Mouse (Mus musculus) forebrain, embryonic 16.5 days (tissue): ENCODE results near the gene Ppp1r1c. TPM values are rescaled to one million over a fixed set of nuclear protein-coding genes. Genes with fewer than 3 reads are reported as not detected.

Source experiments
- ATAC-seq: fragments of 200-750 bp; cut with Nextera tagmentation; 2 replicates; pipeline ENCODE4 v1.8.0; 2017; ENCODE audit warnings: mild to moderate bottlenecking, moderate library complexity
- H3K27ac ChIP-seq: fragments of 300-500 bp; sonication (generic); 2 replicates; pipeline ENCODE4 v1.5.1; 2014; ENCODE audit warnings: low read length, control low read depth
- H3K27me3 ChIP-seq: fragments of 300-500 bp; sonication (generic); replicated peaks from 2 replicates; pipeline ENCODE4 v1.6.1; 2014; ENCODE audit warnings: low read length; ENCODE audit not compliant: control insufficient read depth, insufficient read depth
- H3K36me3 ChIP-seq: fragments of 300-500 bp; sonication (generic); 2 replicates; pipeline ENCODE4 v1.6.1; 2014; ENCODE audit not compliant: control insufficient read depth, insufficient read depth
- H3K4me1 ChIP-seq: fragments of 300-500 bp; sonication (generic); replicated peaks from 2 replicates; pipeline ENCODE4 v1.6.1; 2014; ENCODE audit warnings: low read length; ENCODE audit not compliant: control insufficient read depth, insufficient read depth
- H3K4me2 ChIP-seq: fragments of 300-500 bp; sonication (generic); 2 replicates; pipeline ENCODE4 v1.6.1; 2014; ENCODE audit warnings: mild to moderate bottlenecking, low read length, control low read depth
- H3K4me3 ChIP-seq: fragments of 300-500 bp; sonication (generic); replicated peaks from 2 replicates; pipeline ENCODE4 v1.5.1; 2014; ENCODE audit warnings: mild to moderate bottlenecking, low read length, control low read depth
- H3K9ac ChIP-seq: fragments of 300-500 bp; sonication (generic); replicated peaks from 2 replicates; pipeline ENCODE4 v1.6.1; 2014; ENCODE audit warnings: low read depth, low read length, control low read depth
- H3K9me3 ChIP-seq: fragments of 300-500 bp; sonication (generic); 2 replicates; pipeline ENCODE4 v1.6.1; 2016; ENCODE audit warnings: low read length; ENCODE audit not compliant: control insufficient read depth
- WGBS: fragments of 180-500 bp; shearing (Covaris S2); extraction: QIAGEN DNeasy Blood & Tissue Kit; methylation state at CpG from one replicate; pipeline ENCODE4 v1.1.7; 2014; 5-methylcytosine and 5-hydroxymethylcytosine counted together
- polyA plus RNA-seq: library from polyadenylated mRNA; unstranded; fragments of >200 nt; fragmentation: Nextera tagmentation; extraction: Ambion mirVana; gene quantifications from 2 replicates; pipeline ENCODE4 v1.2.1, GENCODE M21; 2015

The Ppp1r1c gene
- polyA plus RNA-seq, 1 experiment from 2014 or later, result not detected

DNA sequence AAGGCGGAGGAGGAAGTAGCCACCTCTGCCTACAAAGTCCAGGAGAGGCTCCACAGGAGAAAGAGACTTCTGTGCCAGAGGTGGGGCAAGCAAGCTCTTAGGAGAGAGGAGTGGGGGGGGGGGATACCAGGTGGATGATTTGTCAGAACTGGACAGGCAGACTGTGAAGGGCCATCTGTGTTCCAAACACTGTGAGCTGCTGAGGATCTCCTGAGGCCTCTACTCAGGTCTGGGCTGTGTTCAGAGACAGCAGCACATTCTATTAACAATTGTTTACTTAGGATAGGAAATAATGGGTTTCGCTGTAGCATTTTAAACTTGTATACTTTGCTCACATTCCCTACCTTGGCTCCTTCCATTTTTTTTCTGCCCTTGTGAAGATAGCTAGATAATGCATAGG is 61.0 kb downstream of the Ppp1r1c start:
- Histone ChIP-seq H3K27ac (no peak overlapping the region), H3K36me3 (no peaks in the 10 kb centered on the region), H3K9me3 (no peaks in the 10 kb centered on the region), H3K4me3 (no peak overlapping the region), H3K27me3 (no peaks in the 10 kb centered on the region), H3K9ac (no peak overlapping the region), H3K4me1 (no peaks in the 10 kb centered on the region), H3K4me2 (no peak overlapping the region)
- ATAC-seq, result no peak
- 96% methylated on average over 2 of the region's 2 CpGs for WGBS

DNA sequence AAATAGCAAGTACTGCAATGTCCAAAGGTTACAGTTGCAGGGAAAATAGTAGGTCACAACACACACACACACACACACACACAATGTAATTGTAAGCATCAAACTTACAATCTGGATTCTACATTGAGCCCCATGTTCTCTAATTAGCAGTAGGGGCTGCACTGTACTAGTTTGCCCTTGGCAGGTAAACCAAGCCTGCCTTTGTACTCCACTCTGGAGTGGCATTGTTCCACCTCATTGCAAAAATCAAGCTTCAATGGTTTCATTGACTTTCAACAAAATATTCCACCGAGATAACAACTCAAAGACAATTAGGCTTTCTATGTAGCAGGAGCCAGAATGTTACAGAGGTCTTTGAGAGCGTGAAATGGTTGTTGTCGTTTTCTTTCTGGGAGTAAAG is 62.7 kb downstream of the Ppp1r1c start:
- H3K4me2 ChIP-seq, result no peak overlapping the region
- H3K9me3 ChIP-seq, result no peaks in the 10 kb centered on the region
- H3K27me3 ChIP-seq, result no peaks in the 10 kb centered on the region
- no peak overlapping the region for H3K9ac ChIP-seq
- ATAC-seq, result peak; percentile 77
- H3K4me1 ChIP-seq, result no peaks in the 10 kb centered on the region
- 2% methylated on average over 3 of the region's 3 CpGs for WGBS
- H3K27ac ChIP-seq, result no peak overlapping the region
- no peaks in the 10 kb centered on the region for H3K36me3 ChIP-seq
- H3K4me3 ChIP-seq, result no peak overlapping the region

DNA sequence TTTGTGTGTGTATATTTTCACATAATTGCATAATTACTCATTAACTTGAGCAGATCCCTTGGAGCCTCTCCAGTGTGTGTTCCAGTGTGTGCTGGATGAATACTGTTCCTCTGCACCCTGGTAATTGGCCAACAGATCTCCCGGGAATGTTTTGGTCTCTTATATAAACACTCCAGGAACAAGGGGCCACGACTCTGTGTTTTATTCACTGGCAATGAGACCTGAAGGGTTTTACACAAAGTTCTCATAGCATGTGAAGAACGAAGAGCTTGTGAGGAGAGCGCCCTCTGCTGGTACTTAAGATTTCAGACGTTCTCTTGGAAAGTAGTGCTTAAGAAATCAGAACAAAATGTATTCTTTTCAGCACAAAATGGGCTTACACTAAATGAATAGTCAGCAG is 66.8 kb downstream of the Ppp1r1c start:
- Histone ChIP-seq H3K27ac (no peak overlapping the region), H3K9ac (no peak overlapping the region), H3K27me3 (no peaks in the 10 kb centered on the region), H3K36me3 (no peaks in the 10 kb centered on the region), H3K4me3 (no peak overlapping the region), H3K4me2 (no peak overlapping the region), H3K4me1 (no peaks in the 10 kb centered on the region), H3K9me3 (no peaks in the 10 kb centered on the region)
- ATAC-seq, result peak; percentile 69
- WGBS, result 0% methylated on average over 5 of the region's 5 CpGs

DNA sequence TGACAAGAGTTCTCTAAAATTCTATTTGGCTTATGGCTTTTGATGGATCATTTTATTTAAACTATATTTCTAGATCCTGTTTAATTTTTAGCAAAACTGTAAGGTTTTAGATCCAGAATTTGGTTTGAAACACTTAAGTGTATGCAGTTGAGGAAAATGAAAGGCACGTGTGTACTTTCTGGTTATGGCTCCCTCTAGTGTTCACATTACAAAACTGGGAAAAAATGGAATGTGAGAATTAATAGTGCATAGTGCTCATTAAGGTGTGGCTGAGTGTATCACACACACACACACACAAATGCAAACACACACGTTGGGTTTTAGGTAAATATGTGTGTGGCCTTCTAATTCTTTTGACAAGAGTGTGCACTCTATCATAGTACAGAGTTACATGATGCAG is 70.2 kb downstream of the Ppp1r1c start:
- 87% methylated on average over 2 of the region's 2 CpGs for WGBS
- Histone ChIP-seq H3K4me1 (peaks cover 3% of the 10 kb centered on the region; the same call in 1 of the 2 replicates), H3K9me3 (no peaks in the 10 kb centered on the region)

DNA sequence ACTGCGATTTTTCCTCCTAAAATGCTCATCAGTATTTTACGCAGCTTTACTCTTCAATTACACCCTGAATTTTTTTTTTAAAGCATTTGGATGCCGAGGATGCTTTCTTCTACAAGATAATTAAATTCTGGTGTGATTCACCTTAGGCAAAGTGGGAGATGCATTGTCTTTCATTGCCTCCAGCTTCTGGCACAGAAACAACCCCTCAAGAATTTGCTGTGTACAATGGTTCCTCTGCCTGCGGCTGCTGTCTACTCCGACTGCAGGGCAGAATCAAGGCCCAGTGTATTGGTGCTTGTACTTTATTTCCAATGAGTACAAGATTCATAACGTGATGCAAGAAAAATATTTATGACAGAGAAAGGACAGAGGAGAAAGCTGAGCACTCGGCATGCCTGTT is 73.2 kb downstream of the Ppp1r1c start:
- no peak overlapping the region for H3K4me3 ChIP-seq
- H3K9me3 ChIP-seq, result no peaks in the 10 kb centered on the region
- no peak for ATAC-seq
- H3K36me3 ChIP-seq, result no peaks in the 10 kb centered on the region
- peaks cover 3% of the 10 kb centered on the region; the same call in 1 of the 2 replicates for H3K4me1 ChIP-seq
- WGBS, result 49% methylated on average over 7 of the region's 7 CpGs
- H3K9ac ChIP-seq, result 0 out of 2 replicates have a peak overlapping the region, but pooled peaks have one; percentile 9
- no peaks in the 10 kb centered on the region for H3K27me3 ChIP-seq
- H3K27ac ChIP-seq, result no peak overlapping the region
- H3K4me2 ChIP-seq, result no peak overlapping the region

More for the DNA sequence above, 70.2 kb downstream of the Ppp1r1c start:
- no peak overlapping the region for H3K9ac ChIP-seq
- no peaks in the 10 kb centered on the region for H3K36me3 ChIP-seq
- no peak overlapping the region for H3K4me3 ChIP-seq
- no peak for ATAC-seq
- H3K27me3 ChIP-seq, result no peaks in the 10 kb centered on the region
- H3K27ac ChIP-seq, result no peak overlapping the region
- H3K4me2 ChIP-seq, result no peak overlapping the region

DNA sequence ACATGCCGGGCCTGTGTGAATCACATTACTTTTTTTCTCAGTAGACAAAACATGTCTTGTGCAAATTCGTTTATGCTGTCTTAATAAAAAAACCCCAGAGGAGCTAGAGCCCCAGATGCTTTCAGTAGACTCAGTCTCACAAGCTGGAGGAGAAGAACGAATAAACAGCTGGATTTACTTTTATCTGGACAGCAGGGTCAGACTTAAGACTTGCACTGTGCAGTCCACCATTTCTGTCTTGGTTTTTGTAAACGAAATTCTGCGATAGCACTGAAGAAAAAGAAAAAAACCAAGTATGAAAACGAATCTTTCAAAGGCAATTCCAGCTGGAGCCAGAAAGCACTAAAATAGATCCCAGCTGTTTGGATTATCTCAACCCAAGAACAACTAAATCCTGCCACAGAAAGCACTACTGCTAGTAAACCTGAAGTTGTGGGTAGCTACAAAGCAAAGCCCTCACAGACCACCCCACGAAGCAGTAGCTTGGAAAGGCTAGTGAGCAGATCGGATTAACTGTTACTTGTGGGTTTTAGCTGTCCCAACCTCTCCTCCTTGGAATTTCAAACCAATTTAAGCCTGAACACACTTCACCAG is 78.1 kb downstream of the Ppp1r1c start:
- no peak overlapping the region for H3K4me3 ChIP-seq
- WGBS, result 60% methylated on average over 8 of the region's 8 CpGs

DNA sequence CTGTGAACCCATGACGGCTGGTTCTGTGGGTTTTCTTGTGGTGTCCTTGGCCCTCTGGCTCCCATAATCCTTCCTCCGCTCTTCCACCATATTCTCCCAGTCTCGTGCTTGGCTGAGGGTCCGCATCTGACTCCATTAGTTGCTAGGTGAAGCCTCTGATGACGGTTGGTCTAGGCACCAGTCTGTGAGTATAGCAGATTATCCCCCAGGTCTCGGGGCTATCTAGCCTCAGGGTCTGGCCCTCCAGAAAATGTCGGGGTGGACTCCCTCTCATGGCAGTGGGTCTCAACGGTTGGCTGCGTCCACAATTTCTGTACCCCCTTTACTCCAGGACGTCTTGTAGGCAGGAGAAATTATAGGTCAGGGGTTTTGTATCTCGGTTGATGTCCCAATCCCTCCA is 78.9 kb downstream of the Ppp1r1c start:
- WGBS, result 88% methylated on average over 11 of the region's 11 CpGs

More for the DNA sequence above, 78.1 kb downstream of the Ppp1r1c start:
- no peak for ATAC-seq
- Histone ChIP-seq H3K9ac (no peak overlapping the region), H3K4me2 (no peak overlapping the region), H3K4me1 (peaks cover 2% of the 10 kb centered on the region; the same call in 1 of the 2 replicates), H3K27me3 (no peaks in the 10 kb centered on the region), H3K36me3 (no peaks in the 10 kb centered on the region), H3K27ac (no peak overlapping the region), H3K9me3 (no peaks in the 10 kb centered on the region)

DNA sequence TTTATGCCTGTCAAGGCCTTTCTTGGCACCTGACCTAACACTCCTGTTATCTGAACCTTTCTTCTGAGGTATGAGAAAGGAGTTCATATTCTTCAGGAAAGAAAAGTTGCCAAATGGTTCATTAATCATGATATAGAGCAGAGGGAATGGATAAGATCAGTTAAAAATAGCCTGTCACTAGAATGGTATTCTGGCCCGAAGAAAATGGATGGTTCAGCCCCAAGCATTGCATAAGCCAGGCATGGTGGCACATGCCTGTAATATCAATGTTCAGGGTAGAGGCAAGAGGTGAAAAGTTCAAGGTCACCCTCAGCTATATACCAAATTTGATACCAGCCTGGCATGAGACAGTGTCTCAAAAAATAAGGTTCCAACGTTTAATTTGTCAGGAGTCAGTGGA is 85.6 kb downstream of the Ppp1r1c start:
- Histone ChIP-seq H3K9me3 (no peaks in the 10 kb centered on the region), H3K36me3 (no peaks in the 10 kb centered on the region), H3K4me3 (no peak overlapping the region), H3K27me3 (no peaks in the 10 kb centered on the region), H3K4me1 (no peaks in the 10 kb centered on the region), H3K27ac (no peak overlapping the region), H3K9ac (no peak overlapping the region), H3K4me2 (no peak overlapping the region)
- WGBS, result 92% methylated on average over 2 of the region's 2 CpGs
- ATAC-seq, result no peak

More for the DNA sequence above, 78.9 kb downstream of the Ppp1r1c start:
- no peaks in the 10 kb centered on the region for H3K4me1 ChIP-seq
- H3K4me2 ChIP-seq, result no peak overlapping the region
- ATAC-seq, result no peak
- H3K27me3 ChIP-seq, result no peaks in the 10 kb centered on the region
- H3K9me3 ChIP-seq, result no peaks in the 10 kb centered on the region
- no peak overlapping the region for H3K4me3 ChIP-seq
- H3K27ac ChIP-seq, result no peak overlapping the region
- H3K36me3 ChIP-seq, result no peaks in the 10 kb centered on the region
- H3K9ac ChIP-seq, result no peak overlapping the region

DNA sequence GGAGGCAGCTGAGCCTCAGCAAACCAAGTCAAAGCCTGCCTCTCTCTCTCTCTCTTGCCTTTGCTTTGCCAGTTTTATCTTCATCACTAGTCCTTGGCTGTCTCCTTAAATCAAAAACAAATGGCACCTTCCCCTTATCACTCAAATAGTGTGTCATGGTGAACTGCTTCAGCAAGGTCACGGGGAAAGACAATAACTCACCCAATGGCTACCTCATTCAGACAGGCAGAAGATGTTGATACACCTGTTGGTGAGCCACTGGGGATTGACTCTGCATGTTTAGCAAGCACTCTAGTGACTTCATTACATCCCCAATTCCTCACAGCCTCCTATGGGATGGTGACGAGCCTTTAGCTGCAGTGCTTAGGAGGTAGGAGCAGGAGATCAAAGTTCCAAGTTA is 89.9 kb downstream of the Ppp1r1c start:
- Histone ChIP-seq H3K27ac (no peak overlapping the region), H3K9ac (no peak overlapping the region), H3K4me2 (no peak overlapping the region), H3K4me1 (no peaks in the 10 kb centered on the region), H3K27me3 (no peaks in the 10 kb centered on the region), H3K36me3 (no peaks in the 10 kb centered on the region), H3K9me3 (no peaks in the 10 kb centered on the region), H3K4me3 (no peak overlapping the region)
- WGBS, result 74% methylated on average over 2 of the region's 2 CpGs
- ATAC-seq, result no peak

DNA sequence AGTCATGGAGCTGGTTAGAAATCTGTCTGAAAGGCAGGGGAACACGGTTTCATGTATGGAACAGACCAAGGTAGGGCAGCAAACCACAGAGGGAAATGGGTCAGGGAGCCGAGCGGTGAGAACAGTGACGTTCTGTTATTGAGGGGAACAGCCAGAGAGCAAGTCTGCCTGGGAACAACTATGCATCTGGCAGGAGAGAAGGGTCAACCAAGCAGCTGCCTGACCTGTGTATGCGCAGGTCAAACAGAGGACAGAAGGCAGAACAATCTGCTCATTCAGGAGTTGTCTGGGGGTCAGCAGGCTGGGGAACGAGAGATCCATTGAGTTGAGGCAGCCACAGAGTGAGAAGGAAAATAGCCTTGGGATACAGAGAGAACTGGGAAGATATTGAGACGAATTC is 91.0 kb downstream of the Ppp1r1c start:
- no peaks in the 10 kb centered on the region for H3K9me3 ChIP-seq
- H3K4me3 ChIP-seq, result no peak overlapping the region
- H3K9ac ChIP-seq, result no peak overlapping the region
- H3K4me2 ChIP-seq, result no peak overlapping the region
- H3K4me1 ChIP-seq, result no peaks in the 10 kb centered on the region
- no peak for ATAC-seq
- no peaks in the 10 kb centered on the region for H3K27me3 ChIP-seq
- H3K36me3 ChIP-seq, result no peaks in the 10 kb centered on the region
- no peak overlapping the region for H3K27ac ChIP-seq
- 46% methylated on average over 7 of the region's 7 CpGs for WGBS
